Mouse (Mus musculus): ENCODE results near the gene Itga7.

Gene Itga7

GRCm38 (mm10) chr10:128933574-128933973 lies at the start of gene Itga7:
TSS of gene Itga7 (plus strand) at chr10:128933818.
- no peak for DNase-seq (ENCODE audit: low read depth)

GRCm38 (mm10) chr10:128888941-128889827 lies 44.4 kb upstream of the Itga7 start:
- no peak for DNase-seq (ENCODE audit: low read depth)

DNA sequence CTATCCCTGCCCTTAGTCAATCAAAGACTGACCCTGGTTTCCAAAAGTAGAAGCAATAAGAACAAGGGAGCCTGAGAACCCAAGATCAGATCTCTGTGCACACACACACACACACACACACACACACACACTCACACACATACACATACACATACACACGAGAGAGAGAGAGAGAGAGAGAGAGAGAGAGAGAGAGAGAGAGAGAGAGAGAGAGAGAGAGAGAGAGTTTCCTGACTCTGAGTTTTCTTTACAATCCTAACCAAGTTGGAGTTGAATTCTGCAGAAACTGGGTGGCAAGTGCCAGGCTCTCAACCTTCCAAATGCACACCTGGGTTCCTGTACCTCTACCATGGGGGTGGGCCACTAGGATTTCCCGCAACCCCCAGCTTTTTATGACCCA lies 43.8 kb upstream of the Itga7 start:
- DNase-seq (ENCODE audit: low read depth): no peak

GRCm38 (mm10) chr10:128890383-128891295 lies 43.0 kb upstream of the Itga7 start:
- no peak for DNase-seq (ENCODE audit: low read depth)

- DNase-seq (ENCODE audit: low read depth): no peak
These were observed 42.1 kb upstream of the Itga7 start, which contains the start of gene Gdf11 for GRCm38 (mm10) chr10:128891296-128892094. TSS of gene Gdf11 (minus strand) at chr10:128891718.

DNA sequence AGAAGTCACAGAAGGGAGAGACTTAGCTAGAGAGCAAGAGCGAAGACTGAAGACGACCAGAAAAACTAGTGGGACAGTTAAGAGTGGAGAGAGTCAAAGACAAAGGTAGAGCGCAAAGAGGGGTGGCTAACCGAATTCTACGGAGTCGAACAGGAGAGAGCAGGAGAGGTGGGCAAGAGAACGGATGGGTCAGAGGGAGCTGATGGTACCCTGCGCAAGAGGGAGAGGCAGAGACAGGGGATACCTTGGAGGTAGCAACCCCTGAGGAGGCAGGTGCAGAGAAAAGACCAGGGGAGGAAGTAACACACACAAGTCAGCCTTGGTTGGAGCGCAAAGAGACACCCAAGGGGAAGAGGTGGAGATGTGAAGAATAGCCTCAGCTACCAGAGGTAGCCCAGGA lies 41.4 kb upstream of the Itga7 start:
- DNase-seq (ENCODE audit: low read depth): no peak

DNA sequence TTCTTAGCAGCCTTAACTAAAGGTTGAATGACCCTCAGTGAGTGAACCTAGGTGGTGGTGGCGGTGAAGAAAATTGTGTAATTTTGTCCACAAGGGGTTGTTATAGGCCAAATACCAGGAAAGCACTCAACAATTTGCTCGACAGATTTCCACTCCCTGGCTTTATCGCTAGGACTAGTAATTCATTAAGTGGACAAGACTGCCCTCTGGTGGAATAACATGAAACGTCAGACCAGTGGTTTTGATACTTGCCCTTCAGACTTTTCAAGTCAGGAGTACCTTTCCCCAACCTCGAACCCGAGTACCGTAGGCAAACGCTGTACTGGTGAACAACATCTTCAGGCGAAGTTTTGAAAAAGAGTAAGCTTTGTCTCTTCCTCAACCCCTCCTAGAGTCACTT lies 38.2 kb upstream of the Itga7 start:
- peak; percentile 86 for DNase-seq (ENCODE audit: low read depth)

DNA sequence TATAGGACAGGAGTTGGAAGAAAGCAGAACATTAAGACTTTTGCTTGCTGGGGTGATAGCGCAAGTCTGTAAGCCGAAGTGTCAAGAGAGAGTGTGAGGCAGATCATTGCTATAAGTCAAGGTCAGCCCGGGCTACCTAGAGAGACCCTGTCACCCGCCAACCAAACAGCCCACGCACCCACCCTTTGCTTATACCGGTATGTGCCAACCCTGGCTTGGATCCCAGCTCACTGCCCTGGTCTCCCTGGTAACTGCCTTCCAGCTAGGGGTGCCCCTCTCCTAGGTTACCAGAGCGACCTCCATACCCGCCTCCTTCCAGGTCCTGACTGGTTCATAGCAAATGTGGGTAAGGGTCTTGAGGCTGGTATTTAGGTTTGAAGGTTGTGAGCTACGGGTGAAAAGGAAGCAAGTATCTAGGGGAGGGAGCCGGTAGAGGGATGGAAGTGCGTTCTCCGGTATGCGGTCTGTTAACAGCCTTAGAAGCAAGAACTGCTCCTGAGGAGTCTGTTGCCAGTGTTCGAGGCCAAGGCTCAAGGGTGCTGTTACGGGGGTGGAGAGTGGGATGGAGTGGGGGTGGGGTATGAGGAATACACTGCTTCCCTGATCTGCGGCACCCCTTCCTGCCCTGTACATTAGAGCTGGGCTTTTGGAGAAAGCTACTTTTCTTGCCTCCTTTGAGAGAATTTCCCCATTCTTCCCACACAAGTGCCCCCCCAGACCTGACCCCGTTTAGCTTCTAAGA lies 37.5 kb upstream of the Itga7 start:
- no peak for DNase-seq (ENCODE audit: low read depth)

- DNase-seq (ENCODE audit: low read depth): no peak
These were observed 36.8 kb upstream of the Itga7 start for GRCm38 (mm10) chr10:128896807-128897206.

DNA sequence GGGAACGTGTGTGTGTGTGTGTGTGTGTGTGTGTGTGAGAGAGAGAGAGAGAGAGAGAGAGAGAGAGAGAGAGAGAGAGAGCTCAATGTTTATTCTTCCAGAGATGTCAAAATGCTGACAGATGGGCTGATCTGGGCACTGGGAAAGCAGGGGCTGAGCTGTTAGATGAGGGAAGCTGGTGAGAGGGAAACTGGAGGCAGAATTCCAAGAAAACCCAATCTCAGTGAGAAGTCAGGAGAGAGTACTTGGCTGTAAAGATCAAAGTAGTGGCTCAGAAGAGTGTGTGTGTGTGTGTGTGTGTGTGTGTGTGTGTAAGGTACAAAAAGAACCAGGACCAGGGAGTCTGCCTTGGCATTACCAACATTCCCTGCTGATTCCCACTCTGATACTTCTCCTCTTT lies 36.1 kb upstream of the Itga7 start:
- DNase-seq (ENCODE audit: low read depth): no peak

- DNase-seq (ENCODE audit: low read depth): no peak
These were observed 33.7 kb upstream of the Itga7 start for GRCm38 (mm10) chr10:128899759-128900490.

DNA sequence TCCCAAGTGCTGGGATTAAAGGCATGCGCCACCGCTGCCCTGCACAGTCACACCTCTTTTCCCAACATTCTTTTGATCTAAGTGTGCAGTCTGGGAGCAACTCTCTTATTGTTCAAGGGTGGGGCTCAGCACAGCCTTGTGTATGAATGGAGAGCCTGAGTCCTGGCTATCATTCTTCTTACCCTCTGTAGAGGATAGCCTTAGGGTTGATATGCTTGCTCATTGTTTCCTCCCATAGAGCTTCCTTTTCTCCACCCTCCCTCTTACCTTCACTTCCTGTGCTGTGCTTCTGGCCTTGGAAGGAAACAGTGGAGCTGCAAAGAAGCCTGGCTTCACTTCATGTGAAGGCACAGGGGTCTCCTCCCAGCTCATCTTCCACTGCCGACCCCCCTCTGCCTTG lies 32.9 kb upstream of the Itga7 start, which contains the start of gene Cd63:
Gene Cd63, plus strand, starts transcription at position 292 of the 400 bp plus-strand sequence.
- no peak for DNase-seq (ENCODE audit: low read depth)

- no peak for DNase-seq (ENCODE audit: low read depth)
These were observed 32.2 kb upstream of the Itga7 start for GRCm38 (mm10) chr10:128901409-128901808.

GRCm38 (mm10) chr10:128902409-128902988 lies 31.1 kb upstream of the Itga7 start:
- no peak for DNase-seq (ENCODE audit: low read depth)

- no peak for DNase-seq (ENCODE audit: low read depth)
These were observed 28.8 kb upstream of the Itga7 start for GRCm38 (mm10) chr10:128904812-128905211.

DNA sequence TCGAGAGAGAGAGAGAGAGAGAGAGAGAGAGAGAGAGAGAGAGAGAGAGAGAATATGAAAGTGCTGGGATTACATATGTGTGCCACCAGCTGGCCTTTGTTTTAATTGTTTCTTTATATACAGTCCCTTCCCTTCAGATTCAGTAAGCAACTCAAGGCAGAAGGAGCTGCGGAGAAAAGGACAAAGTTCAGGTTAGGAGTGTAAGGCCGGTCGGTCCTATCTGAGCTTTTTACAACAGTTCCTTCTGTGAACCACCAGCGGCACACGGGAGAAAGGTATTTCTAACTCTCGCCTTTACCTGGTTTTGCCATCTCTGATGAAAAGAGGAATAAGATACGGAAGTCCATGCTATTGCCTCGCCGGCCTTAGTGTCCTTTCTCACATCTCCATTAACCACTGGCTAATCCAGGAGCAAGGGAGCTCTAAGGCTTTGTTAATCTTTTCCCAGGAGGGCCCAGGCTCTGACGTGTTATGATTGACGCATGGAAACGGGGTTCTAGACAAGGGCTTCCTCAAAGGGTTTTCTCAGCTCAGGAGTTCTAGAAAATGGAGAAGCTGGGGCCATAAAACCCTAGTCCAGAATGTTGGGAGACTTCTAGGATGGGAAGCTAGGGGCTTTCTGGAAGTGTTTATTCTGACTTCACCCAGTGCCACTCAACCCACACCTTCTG lies 24.7 kb upstream of the Itga7 start:
- no peak for DNase-seq (ENCODE audit: low read depth)

DNA sequence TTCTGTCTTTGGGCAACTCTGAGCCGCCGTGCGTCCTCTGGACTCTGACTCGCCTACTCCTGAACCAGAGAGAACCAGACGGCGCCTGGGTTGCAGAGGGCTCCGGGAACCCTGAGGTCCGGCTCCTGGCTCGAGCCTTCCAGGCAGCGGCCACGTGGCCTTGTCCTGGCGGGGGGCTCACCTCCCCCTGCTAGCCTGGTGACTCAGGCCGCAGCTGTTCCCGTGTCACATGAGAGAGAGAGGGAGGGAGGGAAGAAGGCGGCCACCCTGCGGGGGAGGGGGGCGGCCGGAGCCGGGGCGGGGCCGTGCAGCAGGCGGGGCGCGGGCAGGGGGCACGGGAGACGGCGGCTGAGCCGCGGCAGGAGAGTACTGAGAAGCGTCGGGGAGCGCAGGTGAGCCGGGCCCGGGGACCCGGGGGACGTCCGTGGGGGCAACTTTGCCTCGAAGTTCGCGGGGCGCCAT lies 24.0 kb upstream of the Itga7 start:
- no peak for DNase-seq (ENCODE audit: low read depth)

- no peak for DNase-seq (ENCODE audit: low read depth)
These were observed 23.4 kb upstream of the Itga7 start for GRCm38 (mm10) chr10:128910066-128910841.

GRCm38 (mm10) chr10:128911430-128911829 lies 22.2 kb upstream of the Itga7 start:
- no peak for DNase-seq (ENCODE audit: low read depth)
